In the genomic region with DNA sequence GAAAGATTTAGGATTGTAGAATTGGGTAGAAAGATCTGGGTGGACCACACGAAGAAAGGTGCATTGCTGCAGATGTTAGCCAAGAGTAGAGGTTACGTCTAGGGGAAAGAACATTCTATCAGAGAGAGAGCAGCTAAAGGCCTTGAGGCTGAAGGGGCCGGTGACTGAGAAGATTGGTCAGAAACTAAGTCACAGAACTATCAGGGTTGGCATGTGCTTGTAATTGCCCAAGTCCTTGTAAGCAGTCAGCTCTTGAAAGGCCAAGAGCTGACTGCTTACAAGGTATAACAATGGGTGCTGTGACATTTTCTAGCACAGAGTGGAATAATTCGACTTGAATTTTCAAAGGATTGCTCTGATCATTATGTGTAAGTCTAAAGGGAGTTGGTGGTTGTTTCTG, we compare ENCODE assay signal across 12 mouse cellular contexts.
"Had no signal": no experiment of that assay in that cellular context is flagged by ENCODE, and none has a peak within 500 bp of the region (broad histone marks: within the 10 kb centered on the region; RNA-seq: fewer than 3 reads in every experiment).

No protein-coding gene starts in this region.

- DNase-seq: gastrocnemius, adult 2 months; gastrocnemius, postnatal 10 days; gastrocnemius, postnatal 25 days; heart, adult 18-20 months; heart, postnatal 10 days; heart, postnatal 4 days; kidney, adult 18-20 months; kidney, adult 8-10 months; kidney, postnatal 10 days; kidney, postnatal 25 days; kidney, postnatal 4 days; liver had no signal
